Mouse (Mus musculus) heart, postnatal 14 days (tissue): ENCODE measurements around the gene Bmx. TPM values are rescaled to one million over a fixed set of nuclear protein-coding genes. Genes with fewer than 3 reads are reported as not detected.

Source experiments
- DNase-seq, 2 experiments: peaks; one replicate each; pipeline ENCODE4 v3.0.0; 2021 to 2022
- intact Hi-C: fragments of 180-260 bp; cut with DNase I; formaldehyde crosslinking; loops from one replicate; pipeline ENCODE4 v1.15.1; 2025
- total RNA-seq, 2 experiments: library from RNA; stranded (reverse); gene quantifications; 2 replicates each; pipeline ENCODE4 v1.2.3; 2021

Gene Bmx
- total RNA-seq, 2 experiments from 2014 or later: 2.3 to 2.5 TPM

DNA sequence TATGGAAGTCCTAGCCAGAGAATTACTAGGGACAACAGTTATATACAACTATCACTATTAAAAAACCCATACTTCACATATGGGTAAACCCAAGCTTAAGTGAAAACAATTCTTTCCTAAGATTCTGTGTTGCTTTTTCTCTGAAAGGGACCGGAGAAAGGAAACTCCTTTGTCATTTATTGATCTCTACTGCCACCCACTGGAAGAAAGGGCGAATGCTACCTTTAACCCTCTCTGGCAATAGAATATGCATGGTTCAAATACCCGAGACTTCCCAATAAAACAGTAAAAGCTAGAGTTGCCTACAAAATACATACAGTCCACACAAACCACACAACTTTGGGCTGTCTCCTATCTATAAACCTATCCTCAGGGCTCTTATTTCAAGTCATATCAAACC lies 78.2 kb downstream of the Bmx start:
- intact Hi-C loops: loop anchor here (2.0 to 5.0 kb wide), 2 partner anchors 77 to 269 kb away; no protein-coding TSS in a partner anchor
- DNase-seq: peak; percentile 43 to 68

DNA sequence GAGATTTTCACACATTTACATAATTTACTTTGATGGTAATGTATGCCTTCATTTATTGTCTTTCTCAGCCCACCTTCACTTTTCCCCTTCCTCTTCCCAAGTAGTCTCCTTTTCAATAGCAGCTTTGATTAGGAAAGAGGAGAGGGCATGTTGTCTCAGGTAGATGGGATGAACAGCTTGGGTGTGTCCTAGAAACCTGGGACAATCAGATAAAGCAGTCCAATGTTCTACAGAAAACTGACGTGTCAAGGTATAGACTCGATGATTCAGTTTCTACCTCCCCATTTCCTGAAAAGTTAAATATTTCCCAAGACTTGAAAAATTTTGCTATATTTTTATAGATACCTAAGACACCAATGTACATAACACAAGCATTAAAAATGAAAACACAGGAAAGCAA lies 79.1 kb downstream of the Bmx start:
- intact Hi-C loops: loop anchor here (5.0 kb wide), 1 partner anchor 77 kb away; no protein-coding TSS in a partner anchor
- DNase-seq: no peak

DNA sequence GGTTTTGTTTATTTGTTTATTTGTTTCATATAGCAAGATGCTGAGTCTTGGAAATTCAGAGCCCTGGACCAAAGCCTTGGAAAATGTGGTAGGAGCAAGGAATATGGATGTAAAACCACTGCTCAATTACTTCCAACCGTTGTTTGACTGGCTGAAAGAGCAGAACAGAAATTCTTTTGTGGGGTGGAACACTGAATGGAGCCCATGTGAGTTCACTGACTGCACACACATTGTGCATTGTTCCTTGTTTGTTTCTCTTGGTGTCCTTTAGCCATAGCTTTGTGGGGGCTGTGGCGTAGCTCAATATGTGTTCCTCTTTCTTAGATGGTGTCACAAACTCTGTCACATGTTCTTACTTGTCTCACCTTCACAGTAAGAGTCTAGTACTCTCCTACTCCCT lies 82.2 kb downstream of the Bmx start:
- DNase-seq: no peak
- intact Hi-C loops: loop anchor here (5.0 kb wide), 1 partner anchor 73 kb away; no protein-coding TSS in a partner anchor

DNA sequence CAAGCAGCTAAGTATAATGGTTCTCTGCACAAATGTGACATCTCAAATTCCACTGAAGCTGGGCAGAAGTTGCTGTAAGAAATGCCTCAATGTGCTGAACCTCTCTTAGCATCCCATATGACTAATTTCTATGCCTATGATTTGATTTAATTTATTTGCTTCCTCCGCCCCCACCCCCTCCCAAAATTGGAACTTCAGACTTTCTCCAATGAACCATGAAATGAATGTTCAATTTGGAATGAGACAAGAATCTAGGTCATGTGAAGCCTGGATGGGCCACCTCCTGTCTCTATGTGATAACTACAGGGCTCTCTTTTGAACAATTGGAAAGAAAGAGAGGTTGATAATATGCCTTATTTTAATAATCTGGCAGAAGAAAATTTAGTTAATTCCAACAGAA lies 82.7 kb downstream of the Bmx start:
- no peak for DNase-seq
- intact Hi-C loops: loop anchor here (5.0 kb wide), 1 partner anchor 73 kb away; no protein-coding TSS in a partner anchor

DNA sequence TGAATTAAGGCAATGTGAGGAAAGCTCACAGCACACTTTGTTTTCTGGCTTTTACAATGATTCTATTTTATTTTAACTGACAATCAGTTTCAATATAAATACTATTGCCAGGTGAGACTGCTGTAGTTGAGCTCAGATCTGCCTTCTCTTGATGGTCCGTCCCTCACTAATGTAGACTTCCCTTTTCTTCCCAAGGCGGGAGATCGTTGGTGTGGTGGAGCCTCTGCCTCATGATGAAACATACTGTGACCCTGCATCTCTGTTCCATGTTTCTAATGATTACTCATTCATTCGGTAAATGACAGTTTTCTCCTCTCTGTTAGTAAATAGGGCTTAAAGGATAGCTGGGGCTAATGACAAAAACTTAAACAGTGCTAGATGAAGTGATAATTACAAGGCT lies 84.1 kb downstream of the Bmx start:
- no peak for DNase-seq
- intact Hi-C loops: no loop called here

DNA sequence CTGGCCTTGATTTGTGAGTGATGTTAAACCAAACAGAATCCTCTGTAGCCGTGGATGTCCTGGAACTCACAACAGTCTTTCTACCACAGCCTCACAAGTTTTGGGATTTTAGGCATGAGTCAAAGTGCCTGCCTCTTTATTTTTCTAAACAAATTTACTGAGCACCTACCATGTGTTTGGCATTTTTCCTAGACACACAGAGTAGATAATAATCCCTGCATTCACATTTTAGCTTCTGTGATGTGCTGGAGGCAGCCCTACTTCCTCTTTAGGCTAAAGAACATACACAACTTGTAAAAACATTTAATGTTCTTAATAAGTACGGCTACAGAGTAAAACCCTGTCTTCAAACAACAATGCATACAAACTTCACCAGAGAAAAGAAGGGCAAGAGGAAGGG lies 87.0 kb downstream of the Bmx start:
- intact Hi-C loops: no loop called here
- DNase-seq: no peak

DNA sequence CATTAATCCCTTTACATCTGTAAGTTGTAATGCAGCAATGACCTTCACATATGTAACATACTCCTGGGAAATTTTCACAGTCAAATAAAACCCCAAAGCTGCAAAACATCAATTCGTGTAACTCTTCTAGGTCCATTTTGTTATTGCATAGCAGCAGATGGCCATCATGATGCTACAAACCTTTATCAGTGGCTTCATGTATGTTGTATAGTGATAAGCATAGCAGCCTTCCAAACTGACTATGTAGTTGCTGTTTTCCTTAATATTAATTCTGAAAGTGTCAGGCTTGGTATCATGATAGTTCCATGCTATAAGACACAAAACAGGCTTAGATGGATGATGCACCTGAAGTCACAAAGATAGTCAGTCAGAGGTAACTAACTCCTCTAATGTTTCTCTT lies 93.3 kb downstream of the Bmx start:
- intact Hi-C loops: no loop called here

DNA sequence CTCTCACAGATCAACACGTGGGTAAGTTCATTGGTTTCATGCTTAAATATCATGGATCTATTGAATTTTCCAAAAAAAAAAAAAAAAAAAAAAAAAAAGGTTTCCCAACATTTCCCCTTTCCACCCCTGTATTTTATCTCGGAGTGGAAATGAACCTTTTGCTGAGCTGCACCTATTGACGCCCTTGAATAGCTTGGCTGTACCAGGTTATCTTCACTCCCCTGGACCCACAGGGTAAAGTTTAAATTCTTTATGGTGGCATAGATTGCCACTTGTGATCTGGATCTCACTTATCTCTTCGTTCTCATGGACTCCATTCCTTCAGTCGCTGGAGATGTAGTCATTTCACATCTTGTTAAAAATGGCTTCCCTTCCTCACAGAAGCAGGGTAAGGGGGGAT lies 103.4 kb downstream of the Bmx start:
- no peak for DNase-seq
- intact Hi-C loops: no loop called here

More for the DNA sequence above, 93.3 kb downstream of the Bmx start:
- DNase-seq: no peak

DNA sequence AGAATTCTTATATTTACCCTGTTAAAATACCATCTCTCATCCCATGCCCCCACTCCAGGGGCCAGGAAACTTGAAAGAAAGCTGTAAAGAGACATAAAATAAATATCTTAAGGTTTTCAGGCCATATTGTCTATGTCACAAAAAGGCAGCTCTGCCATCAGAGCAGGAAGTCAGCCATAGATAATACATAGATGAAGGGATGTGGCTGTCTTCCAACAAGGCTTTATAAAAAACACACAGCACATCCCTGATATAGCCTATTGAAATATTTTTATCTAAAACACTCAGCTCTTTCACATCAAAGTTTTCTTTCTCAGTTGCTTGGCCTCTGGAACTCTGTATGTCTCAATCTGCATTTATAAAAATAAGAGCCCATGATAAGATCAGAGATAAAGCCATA lies 104.4 kb downstream of the Bmx start:
- no peak for DNase-seq
- intact Hi-C loops: no loop called here

DNA sequence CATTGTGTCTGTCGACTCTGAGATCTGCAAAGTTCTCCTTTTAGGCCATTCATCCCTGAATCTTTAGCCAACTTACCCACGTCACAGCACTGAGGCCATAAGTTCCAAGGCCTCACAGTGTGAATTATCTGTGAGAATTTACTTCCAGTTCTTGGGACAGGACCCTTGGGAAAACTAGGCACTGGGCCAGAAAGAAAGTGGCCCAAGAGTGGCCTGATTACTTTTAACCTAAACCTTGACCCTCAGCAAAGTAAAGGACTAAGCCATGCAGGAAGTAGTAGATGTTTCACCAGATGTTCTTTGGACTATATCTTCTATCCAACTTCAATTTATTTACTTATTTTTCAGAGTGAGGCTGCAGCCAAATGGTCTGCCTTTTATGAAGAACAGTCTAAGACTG lies 105.3 kb downstream of the Bmx start:
- intact Hi-C loops: no loop called here
- DNase-seq: peak; percentile 1 to 14

DNA sequence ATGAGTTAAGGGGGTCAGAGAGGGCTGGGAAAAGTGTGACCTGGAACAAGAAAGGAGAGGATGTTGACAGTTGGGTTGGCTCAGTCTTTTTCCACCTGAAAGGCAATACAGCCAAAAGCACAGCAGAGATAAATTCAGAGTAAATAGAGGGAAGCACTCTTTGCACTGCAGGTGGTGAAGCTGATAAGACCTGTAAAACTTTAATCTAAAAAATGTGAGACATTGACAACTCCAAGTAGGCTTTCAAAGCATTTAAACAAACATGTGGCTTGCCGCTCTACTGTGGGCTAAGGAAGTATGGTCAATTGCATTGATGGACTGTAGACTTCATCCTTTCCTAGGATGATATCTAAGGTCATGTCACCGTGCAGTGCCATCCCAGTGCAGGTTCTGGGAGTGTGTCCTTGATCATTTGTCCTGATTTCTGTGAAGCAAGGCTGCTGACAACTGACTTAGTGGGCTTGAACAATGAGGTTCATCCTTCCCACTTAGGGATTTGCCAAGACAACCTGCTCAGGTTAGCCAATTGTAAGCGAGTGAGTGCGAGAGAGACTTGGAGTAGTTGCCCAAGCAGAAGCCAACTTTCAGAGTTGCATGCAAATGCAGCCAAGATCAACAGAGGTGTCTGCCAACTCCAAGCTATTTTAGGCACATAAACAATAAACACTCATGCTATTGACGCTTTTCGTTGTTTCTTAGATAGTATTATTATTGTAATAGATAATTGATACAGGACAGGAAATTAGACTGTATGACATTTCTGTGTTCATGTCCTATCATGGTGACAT lies 112.3 kb downstream of the Bmx start:
- DNase-seq: peak in 1 of 2 experiments; percentile 5
- intact Hi-C loops: no loop called here

Other genes with a start within 250 kb of the Bmx start
- gene Car5b, start 230.2 kb downstream of the Bmx start, total RNA-seq: 1 to 10 TPM in 1 of 2 experiments, under 1 TPM in 1; 0.93 to 1.7 TPM
- gene Siah1b, start 181.7 kb downstream of the Bmx start, total RNA-seq: 1 to 10 TPM; 5.7 to 5.8 TPM
- gene Cltrn, start 169.4 kb downstream of the Bmx start, total RNA-seq: not detected
- 1 to 10 TPM in 1 of 2 experiments, under 1 TPM in 1; 0.54 to 2.1 TPM for gene Ace2, start 118.9 kb downstream of the Bmx start, total RNA-seq
- 1 to 10 TPM; 2.6 to 5.0 TPM for gene Pir, start 11.2 kb upstream of the Bmx start, total RNA-seq
- 1 to 10 TPM; 1.9 to 2.4 TPM for gene Vegfd, start 115.2 kb upstream of the Bmx start, total RNA-seq
- gene Piga, start 161.6 kb upstream of the Bmx start, total RNA-seq: 1 to 10 TPM; 3.2 to 3.4 TPM
- 100 to 1,000 TPM in 1 of 2 experiments, 10 to 100 TPM in 1; 49.4 to 111 TPM for gene Asb11, start 178.8 kb upstream of the Bmx start, total RNA-seq
- gene Asb9, start 248.1 kb upstream of the Bmx start, total RNA-seq: not detected